Mouse (Mus musculus) kidney, adult 18-20 months (tissue): ENCODE data around the gene Acsm4.
A peak's percentile ranks its signal among the peaks of the same experiment; 100 is the strongest.
"Not testable (repeated sequence)": the region's sequence is repeated elsewhere in the genome, so short reads cannot be mapped to it uniquely, and the experiment has no call there.

ENCODE experiments used
- DNase-seq: peaks from one replicate; pipeline ENCODE4 v3.0.0; 2021

Gene Acsm4

DNA sequence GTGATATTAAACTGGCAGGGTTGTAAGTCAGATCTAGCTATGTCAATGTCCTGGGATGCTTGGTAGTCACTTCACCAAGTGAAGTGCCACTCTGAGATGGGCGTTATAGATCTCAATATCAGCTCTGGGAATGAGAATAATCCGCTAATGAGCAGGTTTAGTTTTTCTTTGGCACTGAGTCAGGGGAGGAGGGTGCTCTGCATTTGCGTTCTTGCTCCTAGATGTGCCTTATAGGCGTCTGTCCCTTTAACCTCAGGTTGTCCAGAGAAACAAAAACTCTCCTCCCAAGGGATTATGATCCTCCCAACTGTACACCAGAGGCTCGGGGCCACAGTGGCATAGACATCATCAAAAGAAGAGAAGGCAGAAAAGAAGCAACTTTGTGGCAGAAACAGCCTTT is at the start of gene Acsm4:
Acsm4 (plus strand) TSS at position 301 of the 400 bp plus-strand sequence.
- DNase-seq, result no peak

DNA sequence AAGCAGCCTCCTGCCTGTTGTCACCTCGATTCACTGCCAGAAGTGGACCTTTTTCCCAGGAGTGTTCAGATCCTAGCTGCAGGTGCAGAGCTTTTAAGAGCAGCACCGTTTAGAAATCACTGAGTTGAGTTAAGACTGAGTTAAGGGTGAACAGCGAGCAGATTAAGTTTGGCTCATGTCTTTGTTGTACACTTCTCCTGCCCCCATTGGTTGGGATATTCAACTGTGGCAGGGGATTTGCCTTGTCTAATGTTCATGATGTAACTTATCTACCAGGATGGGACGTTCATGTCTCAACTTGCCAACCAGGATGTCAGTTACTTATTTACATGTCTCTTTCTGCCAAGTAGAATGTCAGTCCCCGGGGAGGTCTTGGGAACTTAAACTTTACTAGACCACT is 47.5 kb upstream of the Acsm4 start:
- DNase-seq, result no peak

DNA sequence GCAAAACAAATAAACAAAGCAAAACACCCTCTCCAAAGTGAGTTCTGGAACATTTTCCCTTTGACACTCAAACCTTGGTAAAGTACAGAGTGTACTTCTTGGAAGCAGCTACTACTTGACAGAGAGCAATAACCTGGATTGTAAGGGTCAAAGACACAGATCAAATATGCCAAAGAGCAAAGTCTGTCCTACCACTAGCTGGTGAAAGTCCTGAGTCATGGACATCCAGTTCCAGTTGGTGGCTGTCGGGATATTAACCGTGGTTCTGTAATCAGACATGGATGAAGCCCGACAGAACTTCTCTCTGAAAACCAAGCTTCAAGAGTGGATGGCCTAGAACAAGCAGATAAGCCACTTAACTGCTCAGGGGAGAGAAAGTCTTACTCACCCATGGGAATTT is 21.9 kb upstream of the Acsm4 start:
- peak; percentile 57 for DNase-seq

- DNase-seq, result peak; percentile 38
Observed at GRCm38 (mm10) chr7:119670395-119670794, 19.4 kb upstream of the Acsm4 start.

- DNase-seq, result peak; percentile 41
Observed at GRCm38 (mm10) chr7:119670925-119671324, 18.9 kb upstream of the Acsm4 start.

DNA sequence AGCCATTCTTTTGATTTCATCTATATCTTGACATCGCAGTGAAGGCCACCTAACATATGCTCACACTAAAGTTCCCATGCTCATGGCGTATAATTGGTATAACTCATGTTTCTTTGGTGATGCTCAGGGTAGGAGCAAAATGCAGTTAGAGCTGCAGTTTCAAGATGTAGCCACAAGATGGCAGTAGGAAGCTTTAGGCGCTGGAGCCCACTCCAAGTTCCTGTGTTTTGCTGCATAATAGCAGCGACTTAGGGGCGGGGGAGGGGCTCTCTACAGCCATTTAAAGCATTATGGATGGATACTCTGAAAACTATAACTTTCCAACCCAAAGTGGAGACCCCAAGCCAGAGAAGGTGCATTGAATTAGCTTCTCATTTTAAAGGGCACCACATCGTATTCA is 16.4 kb upstream of the Acsm4 start:
- no peak for DNase-seq

GRCm38 (mm10) chr7:119680107-119680506 is 9.7 kb upstream of the Acsm4 start:
- no peak for DNase-seq

- no peak for DNase-seq
Observed at GRCm38 (mm10) chr7:119682699-119683098, 7.1 kb upstream of the Acsm4 start.

DNA sequence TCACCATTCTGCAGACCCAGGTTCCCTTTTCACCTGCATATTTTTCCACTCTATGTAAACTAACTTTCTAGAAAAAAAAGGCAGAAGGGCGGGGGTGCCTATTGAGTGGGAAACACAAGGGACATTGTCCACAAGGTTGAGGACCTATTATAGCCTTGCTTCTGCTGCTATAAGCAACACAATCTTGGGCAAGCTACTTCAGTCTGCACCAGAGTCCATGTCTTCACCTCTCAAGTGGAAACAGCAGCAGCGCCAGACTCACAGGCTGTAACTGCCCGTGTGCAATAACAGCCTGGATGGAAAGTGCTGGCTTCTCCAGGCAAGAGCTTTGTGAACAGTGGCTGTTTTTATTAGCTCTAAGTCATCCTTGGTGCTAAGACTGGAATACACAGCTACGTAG is 2.5 kb downstream of the Acsm4 start:
- no peak for DNase-seq

- no peak for DNase-seq
Observed at GRCm38 (mm10) chr7:119694926-119695325, 5.1 kb downstream of the Acsm4 start.

GRCm38 (mm10) chr7:119714111-119714510 is 24.3 kb downstream of the Acsm4 start:
- DNase-seq, result no peak

DNA sequence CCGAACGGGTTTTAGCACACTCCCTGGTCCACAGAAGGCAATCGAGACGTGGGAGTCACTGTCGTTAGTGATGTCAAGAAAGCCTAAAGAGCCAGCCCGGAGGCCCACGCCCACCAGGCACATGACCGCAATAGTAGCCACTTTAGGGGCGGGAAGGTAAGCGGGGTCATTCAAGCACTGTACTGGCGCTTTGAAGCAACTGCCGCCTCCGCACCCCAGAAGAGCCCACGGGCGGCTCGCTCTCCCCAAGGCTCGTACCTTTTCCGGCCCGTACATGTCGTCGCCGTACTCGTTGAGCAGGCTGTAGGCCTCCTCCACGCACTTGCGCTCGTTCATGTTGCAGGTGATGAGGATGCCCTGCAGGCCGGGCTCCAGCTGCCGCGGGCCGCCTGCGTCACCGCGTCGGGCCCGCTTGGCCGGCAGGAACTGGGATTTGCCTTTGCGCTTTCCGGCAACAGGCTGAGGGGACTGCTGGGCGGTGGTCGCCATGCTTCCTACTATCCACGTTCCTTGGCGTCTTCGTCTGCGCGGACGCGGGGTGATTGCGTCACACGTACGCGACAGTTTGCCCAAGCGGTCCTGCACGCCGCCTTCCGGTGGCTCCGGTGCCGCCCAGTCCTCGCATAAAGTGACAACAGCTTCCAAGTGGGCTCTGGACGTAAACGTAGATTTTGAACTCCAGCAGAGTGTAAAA is 30.6 kb downstream of the Acsm4 start, which contains the start of gene Thumpd1:
Thumpd1 (minus strand) TSS at position 546 of the 694 bp plus-strand sequence.
- peak; percentile 94 for DNase-seq

- no peak for DNase-seq
Observed at GRCm38 (mm10) chr7:119720947-119721310, 31.1 kb downstream of the Acsm4 start.

DNA sequence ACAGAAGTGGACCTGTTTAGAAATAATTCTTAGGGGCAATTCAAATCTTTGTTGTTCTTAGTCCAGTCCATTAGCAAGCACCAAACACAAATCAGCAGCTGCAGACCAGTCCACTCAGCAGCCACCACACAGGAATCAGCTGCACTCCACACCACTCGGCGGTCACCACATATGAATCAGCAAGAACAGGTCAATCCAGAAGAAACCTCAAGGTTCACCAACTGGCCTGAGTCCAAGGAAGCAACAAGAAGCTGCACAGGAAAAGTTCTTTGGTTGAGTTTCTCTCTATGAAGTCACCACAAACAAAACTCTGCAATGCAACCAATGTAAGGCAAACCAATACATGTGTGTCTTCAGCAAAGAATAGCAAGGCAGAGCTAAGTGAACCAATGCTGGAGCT is 37.8 kb downstream of the Acsm4 start:
- DNase-seq, result no peak

- not testable (repeated sequence) for DNase-seq
Observed at GRCm38 (mm10) chr7:119731262-119731661, 41.4 kb downstream of the Acsm4 start.

- no peak for DNase-seq
Observed at GRCm38 (mm10) chr7:119738877-119739276, 49.1 kb downstream of the Acsm4 start.

GRCm38 (mm10) chr7:119739798-119740468 is 50.1 kb downstream of the Acsm4 start:
- not testable (repeated sequence) for DNase-seq

GRCm38 (mm10) chr7:119744321-119744720 is 54.5 kb downstream of the Acsm4 start:
- DNase-seq, result no peak

DNA sequence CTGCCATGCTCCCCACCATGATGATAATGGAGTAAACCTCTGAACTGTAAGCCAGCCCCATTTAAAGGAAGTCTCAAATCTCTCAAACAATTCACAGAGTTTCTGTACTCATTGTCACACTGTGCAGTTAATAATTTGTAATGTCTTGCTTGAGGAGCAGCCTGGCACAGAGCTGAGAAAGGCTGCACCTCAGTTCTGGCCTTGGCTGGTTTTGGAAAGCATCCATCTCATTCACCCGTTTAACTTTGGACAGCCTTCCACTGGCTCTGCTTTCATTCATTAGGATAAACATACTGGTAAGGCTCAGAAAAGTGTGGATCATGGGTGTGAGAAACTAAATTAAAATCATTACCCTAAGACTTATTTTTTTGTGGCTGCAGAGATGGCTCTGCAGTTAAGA is 56.0 kb downstream of the Acsm4 start:
- no peak for DNase-seq

- no peak for DNase-seq
Observed at GRCm38 (mm10) chr7:119748761-119749160, 58.9 kb downstream of the Acsm4 start.

DNA sequence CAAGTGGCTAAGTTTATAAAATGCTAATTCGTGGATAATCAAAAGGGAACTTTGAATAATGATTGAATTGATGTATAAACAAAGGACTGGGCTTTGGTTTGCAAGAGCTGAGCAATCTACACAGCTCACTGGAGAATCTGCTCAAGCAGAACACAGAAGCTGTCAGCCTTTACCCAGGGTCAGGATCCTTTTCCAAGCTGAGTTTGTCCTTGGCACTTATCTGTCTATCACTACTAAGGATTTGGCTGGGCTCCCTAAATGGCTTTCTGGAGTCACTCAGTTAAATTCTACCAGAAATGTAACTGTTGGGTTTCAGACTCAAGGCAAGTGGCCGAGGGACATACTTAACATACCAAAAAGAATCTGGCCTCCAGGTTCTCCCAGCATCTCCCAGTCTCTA is 60.1 kb downstream of the Acsm4 start:
- DNase-seq, result peak; percentile 20

DNA sequence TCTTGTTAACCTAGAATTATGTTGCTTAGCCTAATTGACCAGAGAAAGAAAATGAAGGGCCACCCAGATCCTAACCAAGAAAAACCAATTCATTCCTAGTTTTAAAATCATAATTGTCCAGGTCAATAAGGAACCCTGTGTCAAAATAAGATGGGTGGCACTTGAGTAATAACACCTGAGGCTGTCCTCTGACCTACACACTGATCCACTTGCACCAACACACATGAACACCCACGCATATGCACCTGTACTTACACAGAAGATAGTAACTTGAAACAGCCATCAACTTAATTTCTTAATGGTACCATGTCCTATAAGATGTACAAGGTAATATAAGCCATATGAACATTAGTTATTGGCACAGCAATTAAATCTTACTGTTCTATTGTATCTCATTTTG is 63.9 kb downstream of the Acsm4 start:
- no peak for DNase-seq

- peak; percentile 17 for DNase-seq
Observed at GRCm38 (mm10) chr7:119760527-119760951, 70.7 kb downstream of the Acsm4 start, which contains the start of gene Acsm3. TSS of gene Acsm3 (plus strand) at chr7:119760923.

- no peak for DNase-seq
Observed at GRCm38 (mm10) chr7:119762166-119762697, 72.4 kb downstream of the Acsm4 start.
